Mouse (Mus musculus): ENCODE measurements around the gene Fat2.

Fat2 gene

GRCm38 (mm10) chr11:55336101-55336891 is at the start of gene Fat2:
Gene Fat2 (minus strand): TSS chr11:55336564.
- DNase-seq, result peak; percentile 19 to 47

DNA sequence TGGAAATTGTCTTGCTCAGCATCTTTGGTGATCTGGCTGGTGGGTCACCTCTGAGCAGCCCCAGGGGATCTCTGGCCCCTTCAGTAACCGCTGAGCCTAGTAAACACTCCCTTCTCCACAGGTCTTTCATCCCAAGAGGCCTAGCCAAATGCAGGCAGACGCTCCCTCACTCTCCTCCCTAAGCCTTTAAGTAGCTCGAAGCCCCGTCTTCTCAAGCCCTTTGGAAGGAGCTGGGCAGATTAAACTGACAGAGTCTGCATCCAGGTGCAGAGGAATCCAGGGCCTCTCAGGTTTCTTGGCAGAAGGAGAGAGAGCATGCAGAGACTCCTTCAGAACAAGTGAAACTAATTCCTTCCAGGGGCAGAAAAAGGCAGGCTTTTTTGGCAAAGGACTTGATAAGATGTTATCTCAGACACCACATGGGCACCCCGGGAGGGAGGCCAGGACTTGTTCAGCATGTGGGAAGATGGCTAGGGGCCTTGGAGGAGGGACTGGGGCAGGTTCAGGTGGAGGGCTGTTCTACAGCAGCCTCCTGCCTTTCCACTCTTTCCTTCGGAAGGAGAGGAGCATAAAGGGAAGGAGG is 47.2 kb upstream of the Fat2 start:
- no peak for DNase-seq

GRCm38 (mm10) chr11:55380908-55381307 is 44.5 kb upstream of the Fat2 start:
- peak; percentile 17 to 40 for DNase-seq

GRCm38 (mm10) chr11:55378371-55378770 is 42.0 kb upstream of the Fat2 start:
- peak; percentile 76 to 81 for DNase-seq

- no peak for DNase-seq
Observed at GRCm38 (mm10) chr11:55373838-55374237, 37.5 kb upstream of the Fat2 start.

GRCm38 (mm10) chr11:55373373-55373772 is 37.0 kb upstream of the Fat2 start:
- no peak for DNase-seq

GRCm38 (mm10) chr11:55372001-55372400 is 35.6 kb upstream of the Fat2 start:
- no peak for DNase-seq

DNA sequence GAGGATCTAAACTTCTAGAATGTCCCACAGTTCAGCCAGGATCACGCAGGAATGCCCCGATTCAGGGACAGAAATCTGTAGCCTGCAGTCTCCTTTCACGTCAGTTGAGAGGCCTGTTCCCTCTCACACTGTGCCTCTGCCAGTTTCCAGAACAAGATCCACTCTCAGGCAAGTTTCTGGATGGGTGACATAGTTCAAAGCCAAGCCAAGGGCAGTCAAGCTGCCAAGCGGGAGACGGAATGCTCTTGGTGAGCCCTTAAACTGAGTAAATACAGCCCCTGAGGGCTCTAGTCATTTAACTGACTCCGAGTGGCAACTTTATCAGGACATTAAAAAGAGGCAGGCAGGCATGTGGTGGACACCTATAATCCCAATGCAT is 32.7 kb upstream of the Fat2 start:
- DNase-seq, result no peak

GRCm38 (mm10) chr11:55368388-55369092 is 32.2 kb upstream of the Fat2 start:
- no peak for DNase-seq

- DNase-seq, result peak in 1 of 2 experiments; percentile 46
Observed at GRCm38 (mm10) chr11:55367783-55368182, 31.4 kb upstream of the Fat2 start.

GRCm38 (mm10) chr11:55365840-55366239 is 29.5 kb upstream of the Fat2 start:
- no peak for DNase-seq

DNA sequence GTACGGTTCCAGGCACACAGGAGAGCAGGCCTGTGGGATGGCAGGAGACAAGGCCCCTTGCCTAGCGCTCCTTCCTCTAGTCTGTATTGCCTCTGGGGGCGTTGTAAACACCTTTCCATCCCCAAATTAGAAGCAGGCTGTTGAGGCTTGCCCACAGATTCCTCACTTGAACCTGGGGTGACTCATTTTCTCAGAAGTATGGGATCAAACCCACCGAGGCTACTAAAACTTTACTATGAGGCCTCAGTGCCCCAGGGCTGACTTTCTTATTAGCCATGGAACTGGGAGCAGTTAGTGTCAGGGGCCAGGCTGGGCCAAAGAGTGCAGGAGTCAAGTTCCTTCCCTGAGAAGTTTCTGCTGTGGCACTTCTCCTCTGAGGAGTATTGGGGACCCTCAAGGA is 28.9 kb upstream of the Fat2 start:
- no peak for DNase-seq

DNA sequence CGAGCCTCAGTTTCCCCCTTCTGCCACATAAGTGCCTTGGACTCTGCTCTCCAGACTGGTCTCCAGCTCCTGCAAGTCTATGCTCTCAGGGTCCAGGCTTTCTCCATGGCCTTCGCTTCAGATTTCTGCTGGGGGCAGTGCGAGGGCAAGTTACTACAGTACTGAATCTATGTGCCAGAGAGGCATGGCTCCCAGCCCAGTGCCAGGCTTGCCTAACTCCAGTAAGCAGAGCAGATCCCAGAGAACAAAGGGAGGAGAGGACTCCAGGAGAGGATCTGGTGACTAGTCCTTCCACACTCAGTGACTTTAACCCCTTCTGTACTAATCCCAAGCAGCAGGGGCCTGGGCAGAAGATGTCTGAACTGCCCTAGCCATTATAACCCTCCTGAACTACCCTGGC is 28.3 kb upstream of the Fat2 start:
- no peak for DNase-seq

GRCm38 (mm10) chr11:55358094-55358783 is 21.9 kb upstream of the Fat2 start:
- DNase-seq, result peak; percentile 35 to 48

- no peak for DNase-seq
Observed at GRCm38 (mm10) chr11:55356846-55357245, 20.5 kb upstream of the Fat2 start.

- peak; percentile 19 to 40 for DNase-seq
Observed at GRCm38 (mm10) chr11:55341961-55342371, 5.6 kb upstream of the Fat2 start.

DNA sequence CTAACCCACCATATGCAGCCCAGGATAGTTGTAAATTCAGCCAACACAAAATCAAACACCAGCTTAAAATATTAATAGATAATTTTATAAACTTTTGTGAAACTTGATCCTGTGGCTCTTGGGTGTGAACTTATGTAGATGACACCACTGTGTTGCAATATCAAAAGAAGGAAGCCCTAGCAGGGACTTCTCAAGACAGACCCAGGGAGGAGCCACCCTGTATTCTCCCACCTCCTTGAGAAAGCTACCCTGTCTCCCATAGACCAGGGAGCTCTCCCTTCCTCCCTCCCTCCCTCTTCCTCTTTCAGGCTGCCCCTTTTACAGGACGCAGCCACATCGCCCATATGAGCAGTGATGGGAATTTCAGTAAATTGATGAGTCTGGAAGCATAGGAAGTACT is 4.4 kb upstream of the Fat2 start:
- no peak for DNase-seq

DNA sequence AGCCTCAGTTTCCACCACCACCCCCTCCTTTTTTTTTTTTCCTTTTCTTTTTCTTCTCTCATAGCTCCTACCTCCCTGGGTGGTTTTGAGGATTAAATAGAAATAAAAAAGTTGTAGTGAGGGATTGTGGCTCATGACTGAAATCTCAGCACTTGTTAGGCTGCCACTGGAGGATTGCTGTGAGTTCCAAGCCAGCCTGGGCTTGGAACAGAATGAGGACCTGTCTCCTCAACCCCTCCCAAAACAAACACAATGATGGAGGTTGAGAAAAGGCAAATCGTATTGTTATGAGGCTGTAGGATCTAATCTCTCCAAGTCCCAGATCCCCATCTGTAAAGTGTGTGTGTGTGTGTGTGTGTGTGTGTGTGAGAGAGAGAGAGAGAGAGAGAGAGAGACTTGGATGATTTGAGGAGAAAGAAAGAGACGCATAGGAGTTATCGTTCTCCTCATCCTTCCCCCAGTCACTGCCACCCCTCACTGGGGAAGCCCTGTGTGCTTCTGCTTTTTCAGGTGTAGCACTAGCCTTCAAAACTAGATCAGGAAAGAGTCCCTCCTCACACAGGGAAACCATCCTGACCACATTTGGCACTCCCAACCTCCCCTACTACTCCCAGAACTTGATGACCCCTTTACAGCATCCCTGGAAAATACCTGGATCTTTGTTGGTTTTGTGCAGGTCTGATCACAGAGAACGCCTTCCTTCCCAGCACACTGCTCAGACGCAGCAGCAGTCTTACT is 837 bp upstream of the Fat2 start:
- DNase-seq, result no peak

GRCm38 (mm10) chr11:55335314-55336076 is 869 bp downstream of the Fat2 start:
- DNase-seq, result no peak

- DNase-seq, result no peak
Observed at GRCm38 (mm10) chr11:55334545-55334944, 1.8 kb downstream of the Fat2 start.

- no peak for DNase-seq
Observed at GRCm38 (mm10) chr11:55334063-55334462, 2.3 kb downstream of the Fat2 start.
